Mouse (Mus musculus) midbrain, embryonic 10.5 days (tissue): Measurements from ENCODE around the gene Ces2e. TPM values are rescaled to one million over a fixed set of nuclear protein-coding genes. Genes with fewer than 3 reads are reported as not detected.

Experiments used
- DNase-seq: peaks from one replicate; pipeline ENCODE4 v3.0.0-alpha.2; 2017; ENCODE audit warnings: low spot score
- H3K27ac ChIP-seq: fragments of 300-500 bp; sonication (generic); replicated peaks from 2 replicates; pipeline ENCODE4 v1.5.1; 2016; ENCODE audit warnings: mild to moderate bottlenecking
- H3K27me3 ChIP-seq: fragments of 300-500 bp; sonication (generic); 2 replicates; pipeline ENCODE4 v1.6.1; 2016; ENCODE audit warnings: low read depth, mild to moderate bottlenecking; ENCODE audit not compliant: poor library complexity, severe bottlenecking
- H3K36me3 ChIP-seq: fragments of 300-500 bp; sonication (generic); 2 replicates; pipeline ENCODE4 v1.6.1; 2016; ENCODE audit warnings: mild to moderate bottlenecking, moderate library complexity
- H3K4me1 ChIP-seq: fragments of 300-500 bp; sonication (generic); 2 replicates; pipeline ENCODE4 v1.6.1; 2016
- H3K4me3 ChIP-seq: fragments of 300-500 bp; sonication (generic); 2 replicates; pipeline ENCODE4 v1.5.1; 2016; ENCODE audit warnings: mild to moderate bottlenecking, moderate library complexity
- H3K9me3 ChIP-seq: fragments of 300-500 bp; sonication (generic); replicated peaks from 2 replicates; pipeline ENCODE4 v1.6.1; 2016; ENCODE audit warnings: mild to moderate bottlenecking
- WGBS: fragments of 180-500 bp; shearing (Covaris S2); methylation state at CpG from one replicate; pipeline ENCODE4 v1.1.7; 2016; 5-methylcytosine and 5-hydroxymethylcytosine counted together
- polyA plus RNA-seq: library from polyadenylated mRNA; unstranded; fragments of >200 nt; fragmentation: Nextera tagmentation; extraction: Ambion mirVana; gene quantifications from 2 replicates; pipeline ENCODE4 v1.2.1, GENCODE M21; 2016

Gene Ces2e
- polyA plus RNA-seq, 1 experiment from 2014 or later = not detected

DNA sequence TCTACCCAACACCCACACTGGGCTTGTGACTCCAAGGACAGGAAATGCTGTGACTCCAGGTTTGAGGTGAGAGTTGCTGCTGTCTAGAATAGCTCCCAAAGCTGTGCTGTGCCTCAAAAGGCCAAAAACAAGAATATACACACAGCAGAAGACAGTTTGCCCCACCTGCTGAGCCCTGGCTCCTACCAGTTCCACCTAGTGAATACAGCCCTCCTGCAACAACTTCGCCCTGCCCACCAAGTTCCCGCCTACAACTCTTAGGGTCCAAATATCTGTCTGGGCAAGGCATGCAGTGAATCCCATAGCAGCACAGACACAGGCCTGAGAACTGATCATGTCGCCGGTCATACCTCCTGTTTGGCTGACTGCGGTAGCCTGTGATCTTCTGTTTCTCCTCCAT is 58.1 kb downstream of the Ces2e start:
- Histone ChIP-seq H3K27me3 (no peaks in the 10 kb centered on the region), H3K27ac (no peak overlapping the region), H3K4me1 (no peaks in the 10 kb centered on the region), H3K9me3 (peaks cover 15% of the 10 kb centered on the region; the same call in 1 of the 2 replicates), H3K36me3 (no peaks in the 10 kb centered on the region), H3K4me3 (no peak overlapping the region)
- no peak for DNase-seq
- WGBS = 90% methylated on average over 5 of the region's 5 CpGs

Other genes with a start within 250 kb of the Ces2e start
- not detected in 2 replicates for gene Ces2a, start 192.3 kb upstream of the Ces2e start, polyA plus RNA-seq
- gene Ces2b, start 94.7 kb upstream of the Ces2e start, polyA plus RNA-seq = 0.22 TPM in 1 of 2 replicates, not detected in the other
- gene Ces2c, start 79.2 kb upstream of the Ces2e start, polyA plus RNA-seq = not detected in 2 replicates
- not detected in 2 replicates for gene Ces2f, start 21.1 kb downstream of the Ces2e start, polyA plus RNA-seq
- not detected in 2 replicates for gene Ces2g, start 35.5 kb downstream of the Ces2e start, polyA plus RNA-seq
- not detected in 2 replicates for gene Ces2h, start 74.6 kb downstream of the Ces2e start, polyA plus RNA-seq
- gene Ces3a, start 122.3 kb downstream of the Ces2e start, polyA plus RNA-seq = not detected in 2 replicates
- gene Ces3b, start 157.5 kb downstream of the Ces2e start, polyA plus RNA-seq = not detected in 2 replicates
- not detected in 2 replicates for gene Ces4a, start 205.5 kb downstream of the Ces2e start, polyA plus RNA-seq
- 41.8 and 46.7 TPM in 2 replicates for gene Cbfb, start 244.4 kb downstream of the Ces2e start, polyA plus RNA-seq